ENCODE assay signal across 8 mouse cellular contexts in the genomic region with DNA sequence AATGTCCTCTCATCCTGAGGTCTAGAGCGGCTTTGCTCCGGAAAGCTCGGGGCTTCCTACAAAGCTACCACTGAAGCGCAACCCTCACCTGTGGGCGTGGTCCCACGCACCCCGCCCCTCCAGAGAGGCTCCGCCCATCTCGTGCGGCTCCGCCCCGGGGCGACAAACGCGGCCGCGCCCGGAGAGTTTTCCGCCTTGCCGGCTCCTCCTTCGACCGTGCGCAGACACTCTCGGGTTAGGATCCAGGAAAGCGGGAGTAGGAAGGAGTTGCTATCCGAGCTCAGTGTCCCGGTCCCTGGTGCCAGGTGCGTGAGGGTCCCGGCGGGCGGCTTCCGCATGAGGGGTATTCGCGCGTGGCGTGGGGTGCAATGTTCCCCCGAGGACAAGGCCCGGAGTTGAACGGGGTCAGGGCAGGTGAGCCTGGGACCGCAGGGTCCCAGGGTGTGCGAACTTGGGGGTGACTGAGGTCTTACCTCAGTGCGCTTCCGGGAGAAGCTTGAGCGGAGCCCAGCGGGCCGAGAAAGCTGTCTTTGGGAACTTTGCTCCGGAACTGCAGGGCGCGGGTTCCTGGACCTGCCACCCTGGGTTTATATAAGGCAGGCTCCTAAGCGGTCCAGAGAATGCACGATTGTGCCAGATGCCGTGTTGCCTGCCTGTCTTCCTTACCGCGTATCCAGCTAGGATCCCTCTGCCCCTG. TPM values are rescaled to one million over a fixed set of nuclear protein-coding genes. Genes with fewer than 3 reads are reported as not detected.
DNase-seq lines count a peak whose midpoint lies in the region; ATAC-seq and TF ChIP-seq lines count a peak whose summit lies in the region.

Gene Anxa11 (plus strand): TSS at position 166 of the 697 bp plus-strand sequence.

- TF ChIP-seq CTCF in forebrain, postnatal 0 days (IDR thresholded peaks at IDR 0.05; ENCODE audit: low read depth) = no peak

- H3K9me3 ChIP-seq in forebrain, postnatal 0 days (ENCODE audit: low read length) = no peaks in the 10 kb centered on the region

- H3K9ac ChIP-seq in forebrain, postnatal 0 days = peak within 1 kb of the TSS; percentile 25

- peak; percentile 64 for DNase-seq in MEL-GATA-1-ER (ENCODE audit: extremely low read depth, low read depth)
- peak; percentile 63 to 75 for DNase-seq in cerebellum, adult 18-20 months
- DNase-seq in forebrain, postnatal 0 days = peak; percentile 27
- peak; percentile 93 for DNase-seq in heart, postnatal 4 days
- DNase-seq in layer of hippocampus, adult 8-10 months (ENCODE audit: low spot score in 2 of 2) = peak; percentile 35 to 63
- DNase-seq in lung, postnatal 14 days = peak; percentile 92
- DNase-seq in ovary, postnatal 36 days (ENCODE audit: low spot score) = peak; percentile 90
- peak; percentile 94 to 96 for DNase-seq in thymus, postnatal 36 days

- H3K4me2 ChIP-seq in forebrain, postnatal 0 days (ENCODE audit: low read depth) = peak within 1 kb of the TSS; percentile 93

- under 1% methylated on average over 54 of the region's 54 CpGs for WGBS in forebrain, postnatal 0 days

- H3K4me3 ChIP-seq in forebrain, postnatal 0 days (ENCODE audit: low read depth, low read length) = peak within 1 kb of the TSS; percentile 47

- H3K36me3 ChIP-seq in forebrain, postnatal 0 days (ENCODE audit: insufficient read depth) = no peaks in the 10 kb centered on the region

- H3K27ac ChIP-seq in forebrain, postnatal 0 days (ENCODE audit: low read depth, low read length) = no peak within 1 kb of the TSS

- no peaks in the 10 kb centered on the region; the same call in 1 of the 2 replicates for H3K27me3 ChIP-seq in forebrain, postnatal 0 days (ENCODE audit: insufficient read depth, low read length)

- peak; percentile 34; the same call in 1 of the 2 replicates for ATAC-seq in forebrain, postnatal 0 days

- H3K4me1 ChIP-seq in forebrain, postnatal 0 days (ENCODE audit: insufficient read depth) = peaks cover 6% of the 10 kb centered on the region; the same call in 1 of the 2 replicates

RNA-seq across cellular contexts. Expression of gene Anxa11, which starts in this region (rescaled TPM):
- total RNA-seq in forebrain, postnatal 0 days (2014; rRNA removed) = 2.0 and 3.0 TPM in 2 replicates
- 3.7 and 4.2 TPM in 2 replicates for polyA plus RNA-seq in forebrain, postnatal 0 days (2015; fragmentation: Nextera tagmentation; extraction: Ambion mirVana)
- total RNA-seq in heart, postnatal 4 days (2021) = 10 to 100 TPM; 69.8 to 72.3 TPM
- total RNA-seq in layer of hippocampus, adult 8-10 months (2022) = 10 to 100 TPM; 72.8 to 81.2 (median 75.5) TPM

Comparison
In these comparisons a context has a peak if more than half of its experiments do, and no peak if none do; other contexts are left out.
1. RNA of gene Anxa11 (total RNA-seq): 72.8 to 81.2 TPM in layer of hippocampus, adult 8-10 months and 69.8 to 72.3 TPM in heart, postnatal 4 days; 2.0 to 3.0 TPM in forebrain, postnatal 0 days; every median in the first group is over 10 times any median in the second.
2. DNase-seq: peak in every context shown above with its lines; median percentile 95 in thymus, postnatal 36 days; 93 in heart, postnatal 4 days; 92 in lung, postnatal 14 days; 90 in ovary, postnatal 36 days; 69 in cerebellum, adult 18-20 months; 64 in MEL-GATA-1-ER; 49 in layer of hippocampus, adult 8-10 months; 27 in forebrain, postnatal 0 days.